Mouse (Mus musculus) heart, postnatal 0 days (tissue): ENCODE data around the gene Fabp7.

Experiments
- CTCF ChIP-seq: IDR thresholded peaks from 2 replicates; pipeline ENCODE4 v1.5.1; 2016; ENCODE audit warnings: antibody characterized with exemption, control low read depth, low read depth
- EP300 ChIP-seq: IDR thresholded peaks from 2 replicates; pipeline ENCODE4 v1.6.1; 2016; ENCODE audit warnings: antibody characterized with exemption, low read depth

DNA sequence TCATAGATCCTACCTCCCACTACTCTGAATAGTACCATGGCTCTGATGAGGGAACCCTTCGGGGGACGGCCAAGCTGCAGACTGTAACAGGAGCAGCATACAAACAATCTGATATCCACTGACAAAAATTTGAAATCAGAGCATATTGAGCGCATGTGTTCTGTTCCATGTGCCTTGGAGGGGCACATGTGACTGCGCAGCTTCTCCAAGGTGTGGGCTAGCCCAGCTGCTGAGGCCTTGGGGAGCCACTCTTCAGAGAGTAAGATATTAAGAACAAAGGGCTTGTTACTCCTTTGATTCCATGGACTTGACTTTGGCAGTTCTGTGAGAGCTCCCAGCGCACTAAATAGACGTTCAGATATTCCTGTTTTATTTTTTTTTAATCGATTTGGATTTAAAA is 41.6 kb upstream of the Fabp7 start:
- TF ChIP-seq CTCF (no peak), EP300 (no peak)
